Mouse (Mus musculus) embryo, embryonic 11.5 days (tissue): Measurements from ENCODE around the gene Gm11042.

Experiments
- DNase-seq: peaks from one replicate; pipeline ENCODE4 v3.0.0-alpha.2; 2012; ENCODE audit warnings: low read depth, low spot score

Gm11042 gene

DNA sequence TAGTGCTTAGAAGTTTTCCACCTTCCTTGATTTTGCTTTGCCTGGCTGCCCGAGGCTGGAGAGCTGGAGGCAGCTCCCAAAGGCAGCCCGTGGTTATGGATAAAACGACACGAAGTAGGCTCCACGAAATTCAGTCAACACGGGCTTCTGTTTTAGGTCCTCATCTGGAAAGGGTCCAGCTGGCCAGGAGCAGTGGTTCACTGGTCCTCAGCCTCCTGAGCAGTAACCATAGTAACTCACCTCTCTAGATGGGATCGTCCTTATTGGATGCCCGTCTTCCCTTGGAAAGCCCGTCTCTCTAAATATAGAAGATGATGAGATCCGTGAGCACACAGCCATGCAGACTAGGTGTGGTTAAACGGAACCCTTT is 31.5 kb downstream of the Gm11042 start:
- DNase-seq = no peak

DNA sequence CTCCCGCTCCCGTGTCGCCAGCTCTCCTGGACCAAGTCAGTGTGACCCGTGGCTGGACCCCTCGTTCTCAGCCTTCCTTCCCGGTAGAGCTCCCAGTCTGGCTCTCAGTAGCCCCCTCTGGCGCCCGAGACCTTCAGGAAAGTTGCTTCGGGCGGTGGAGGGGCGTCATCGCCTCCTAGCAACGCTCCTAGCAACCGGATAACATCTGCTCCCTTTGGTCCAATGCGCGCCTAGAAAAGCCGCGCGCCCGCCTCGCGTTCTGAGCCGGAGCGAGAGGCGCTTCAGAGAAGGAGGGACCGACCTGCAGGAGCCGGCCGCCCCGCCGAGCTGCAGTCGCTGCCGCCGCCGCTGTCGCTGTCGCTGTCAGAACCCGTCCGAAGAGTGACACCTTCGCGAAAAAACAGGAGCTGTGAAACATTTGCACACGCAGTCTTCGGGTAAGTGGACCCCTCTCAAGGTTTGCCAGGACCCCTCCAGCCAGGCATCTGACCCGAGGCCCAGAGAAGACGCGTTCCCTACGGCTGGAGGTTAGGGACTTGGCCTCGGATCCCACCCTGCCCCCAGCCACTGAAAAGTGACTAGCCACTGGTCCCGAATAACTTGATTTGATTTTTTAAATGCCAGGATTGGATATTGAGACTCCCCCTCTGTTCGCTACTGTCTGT is 32.0 kb downstream of the Gm11042 start:
- DNase-seq = peak; percentile 90

DNA sequence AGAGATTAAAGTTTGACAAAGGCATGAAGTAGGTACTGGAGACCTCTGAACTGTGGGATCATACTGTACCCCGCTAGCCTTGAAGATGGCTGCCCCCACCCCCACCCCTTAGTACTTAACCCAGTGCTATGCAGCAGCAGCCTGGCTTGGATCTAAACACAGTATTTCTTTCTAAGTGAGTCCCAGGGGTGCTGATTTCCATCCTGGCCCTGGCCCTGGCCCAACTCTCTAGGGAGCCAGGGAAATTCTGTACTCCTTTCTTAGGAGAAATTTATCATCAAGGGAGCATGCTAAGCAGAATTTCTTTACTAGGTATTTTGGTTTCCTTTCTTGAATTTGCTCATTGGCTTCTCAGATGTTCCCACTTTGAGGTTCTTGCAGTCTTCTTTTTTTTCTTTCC is 33.3 kb downstream of the Gm11042 start:
- DNase-seq = no peak

DNA sequence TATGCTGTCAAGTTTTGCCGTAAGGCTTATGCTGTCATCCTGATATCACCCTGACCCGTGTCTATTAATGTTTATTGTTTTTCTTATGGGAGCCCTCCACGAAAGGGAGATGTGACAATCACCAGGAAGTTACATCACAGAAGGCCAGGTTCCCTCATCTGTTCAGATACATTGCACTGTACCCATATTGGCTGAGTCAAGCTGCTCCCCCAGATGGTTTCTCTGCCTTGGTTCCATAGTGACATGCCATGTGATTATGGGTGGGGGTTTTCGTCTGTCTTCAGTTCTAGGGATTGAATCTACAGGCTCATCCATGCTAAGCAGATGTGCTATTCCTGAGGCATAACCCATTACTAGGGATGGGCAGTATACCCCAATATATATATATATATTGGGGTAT is 34.8 kb downstream of the Gm11042 start:
- DNase-seq = no peak

DNA sequence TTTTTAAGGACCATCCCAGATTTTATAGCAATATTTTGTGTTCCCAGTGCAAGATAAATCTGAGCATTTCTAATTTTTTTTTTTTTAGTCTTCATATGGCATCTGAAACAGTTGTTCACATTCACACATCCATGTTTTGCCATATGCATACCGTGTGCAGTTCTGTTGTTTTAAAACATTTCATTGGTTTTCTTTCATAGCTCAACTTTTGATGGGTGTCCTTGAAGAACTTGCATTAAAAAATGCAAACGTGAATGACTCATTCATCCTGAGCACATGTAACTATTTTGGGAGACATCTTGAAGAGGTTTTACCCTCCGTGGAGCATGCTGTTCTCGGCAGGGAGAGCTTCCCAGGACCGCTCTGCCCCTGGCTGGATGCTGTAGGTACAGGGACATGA is 38.9 kb downstream of the Gm11042 start:
- DNase-seq = no peak

DNA sequence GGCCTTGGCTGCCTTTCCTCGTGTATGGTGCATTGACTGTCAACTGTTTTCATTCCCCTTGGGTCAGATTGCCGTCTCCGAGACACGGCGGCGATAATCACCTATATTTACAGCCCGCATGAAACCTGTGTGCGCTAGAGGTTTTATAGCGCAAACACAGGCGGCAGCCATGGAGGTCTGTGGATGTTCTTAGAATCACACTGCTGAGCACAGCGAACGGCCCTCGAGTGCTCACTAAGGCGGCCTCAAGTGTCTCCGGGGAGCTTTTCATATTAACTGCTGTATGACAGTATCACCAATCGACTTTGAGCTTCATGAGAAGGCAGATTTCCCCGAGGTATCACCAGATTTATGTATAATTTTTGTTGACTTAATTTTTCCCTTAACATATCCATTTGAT is 43.6 kb downstream of the Gm11042 start:
- no peak for DNase-seq

DNA sequence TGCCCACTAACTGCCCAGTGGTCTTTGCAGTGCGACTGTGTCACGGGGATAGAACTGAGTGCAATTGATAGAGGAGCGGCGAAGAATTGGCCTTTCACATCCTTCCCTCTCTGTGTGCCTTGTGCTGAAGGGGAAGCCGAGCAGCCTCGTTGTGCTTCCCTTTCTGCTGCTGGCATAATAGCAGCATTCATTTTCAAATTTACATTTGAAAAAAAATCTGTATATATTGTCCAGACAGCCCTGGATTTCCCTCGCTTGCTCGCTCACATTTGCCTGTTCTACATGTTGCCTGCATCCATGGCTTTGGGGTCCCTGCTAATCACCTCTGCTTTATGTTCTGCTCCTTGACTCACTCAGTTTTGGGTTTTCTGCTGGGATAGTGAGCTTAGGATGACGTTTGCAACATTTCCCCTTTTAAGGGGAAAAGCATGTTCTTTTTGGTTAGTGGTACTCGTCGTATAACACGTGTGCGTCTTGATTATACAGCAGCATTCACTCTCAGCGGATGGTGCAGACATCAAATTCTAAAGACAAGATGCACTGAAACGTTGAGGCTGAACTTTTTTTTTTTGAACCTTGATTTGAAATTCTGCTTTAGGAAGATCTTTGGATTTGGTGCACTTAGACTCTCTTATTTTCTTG is 47.4 kb downstream of the Gm11042 start:
- no peak for DNase-seq

DNA sequence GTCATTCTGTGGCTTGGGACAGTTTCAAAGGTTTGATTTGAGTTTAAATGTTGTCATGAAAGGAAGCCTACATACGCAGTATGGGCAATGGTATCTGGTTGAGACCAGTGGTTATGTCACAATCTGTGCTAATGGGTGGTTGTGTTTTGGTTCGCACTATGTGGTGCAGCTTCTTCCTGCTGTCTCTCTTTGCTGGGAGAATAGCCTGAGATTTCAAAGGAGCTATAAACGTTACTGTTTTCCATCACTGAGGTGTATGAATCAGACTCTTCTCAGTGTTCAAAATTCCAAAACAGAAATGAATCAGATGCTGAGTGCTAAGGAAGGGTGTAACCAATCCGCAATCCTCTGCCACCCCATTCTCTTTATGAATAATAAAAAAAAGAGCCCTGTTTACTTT is 49.1 kb downstream of the Gm11042 start:
- no peak for DNase-seq
